Mouse (Mus musculus): Measurements from ENCODE around the gene Wipi2.

DNA sequence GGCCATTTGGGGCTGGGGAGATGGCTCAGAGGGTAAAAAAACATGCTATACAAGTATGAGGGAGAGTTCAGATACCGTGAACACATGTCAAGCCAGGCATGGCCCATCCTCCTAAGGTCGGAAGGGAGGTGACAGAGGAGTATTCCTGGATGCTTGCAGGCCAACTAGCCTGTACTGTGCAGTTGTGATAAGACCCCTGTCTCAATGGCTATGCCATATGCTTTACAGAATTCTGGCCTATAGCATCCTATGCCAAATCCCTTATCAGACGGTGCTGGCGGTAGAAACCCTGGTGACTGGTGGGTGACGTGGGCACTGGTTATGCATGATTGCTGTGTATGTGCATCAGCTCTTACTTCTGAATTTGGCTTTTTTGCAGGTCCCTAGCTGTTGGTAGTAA is 10.3 kb downstream of the Wipi2 start:
- TF ChIP-seq TBP (IDR thresholded peaks at IDR 0.05; ENCODE audit: low read depth, low read length) (no peak), TAL1 (IDR thresholded peaks at IDR 0.05; ENCODE audit: low read length) (no peak), CTCF (IDR thresholded peaks at IDR 0.05 in 2 of 3, conservative IDR thresholded peaks at IDR 0.05 in 1 of 3; ENCODE audit: control insufficient read depth in 1 of 3, insufficient read depth in 1 of 3, low read depth in 2 of 3, low read length in 3 of 3, poor library complexity in 1 of 3, severe bottlenecking in 1 of 3) (no peak), RAD21 (IDR thresholded peaks at IDR 0.05; ENCODE audit: low read depth, low read length) (no peak), USF2 (IDR thresholded peaks at IDR 0.05; ENCODE audit: borderline replicate concordance in 1 of 2, insufficient read depth in 1 of 2, low read depth in 1 of 2, low read length in 2 of 2) (no peak), ZNF384 (IDR thresholded peaks at IDR 0.05; ENCODE audit: low read depth, low read length) (no peak), ZC3H11A (IDR thresholded peaks at IDR 0.05; ENCODE audit: low read depth, low read length) (no peak), ZKSCAN1 (IDR thresholded peaks at IDR 0.05; ENCODE audit: low read depth, low read length) (no peak), POLR2AphosphoS2 (IDR thresholded peaks at IDR 0.05; ENCODE audit: low read length) (no peak), POLR2A (IDR thresholded peaks at IDR 0.05; ENCODE audit: control insufficient read depth in 1 of 2, insufficient read depth in 1 of 2, low read depth in 1 of 2, low read length in 2 of 2, poor library complexity in 1 of 2) (no peak), POLR2AphosphoS5 (IDR thresholded peaks at IDR 0.05; ENCODE audit: borderline replicate concordance, low read depth, low read length) (no peak)

Data from MEL (cell line).